Mouse (Mus musculus) lung, postnatal 0 days (tissue): Measurements from ENCODE around the gene Med16.

Experiments used
- CTCF ChIP-seq: IDR thresholded peaks from 2 replicates; pipeline ENCODE4 v1.5.1; 2016; ENCODE audit warnings: antibody characterized with exemption, mild to moderate bottlenecking
- EP300 ChIP-seq: IDR thresholded peaks from 2 replicates; pipeline ENCODE4 v1.6.1; 2016; ENCODE audit warnings: antibody characterized with exemption, mild to moderate bottlenecking, control low read depth

GRCm38 (mm10) chr10:79924998-79925784 is 16.5 kb upstream of the Med16 start:
- TF ChIP-seq EP300, result no peak
- TF ChIP-seq CTCF, result peak; percentile 100
